Mouse (Mus musculus) limb, embryonic 12.5 days (tissue): ENCODE results near the gene Fkbp5. TPM values are rescaled to one million over a fixed set of nuclear protein-coding genes. Genes with fewer than 3 reads are reported as not detected.

Experiments
- ATAC-seq: fragments of 200-750 bp; cut with Nextera tagmentation; 2 replicates; pipeline ENCODE4 v1.8.0; 2017; ENCODE audit warnings: low read depth, moderate TSS enrichment; ENCODE audit not compliant: insufficient number of reproducible peaks, insufficient read depth, low FRiP score, low TSS enrichment
- H3K27ac ChIP-seq: fragments of 300-500 bp; sonication (generic); 2 replicates; pipeline ENCODE4 v1.5.1; 2016; ENCODE audit warnings: mild to moderate bottlenecking, moderate library complexity
- H3K27me3 ChIP-seq: fragments of 300-500 bp; sonication (generic); 2 replicates; pipeline ENCODE4 v1.6.1; 2016; ENCODE audit warnings: mild to moderate bottlenecking, moderate library complexity
- H3K36me3 ChIP-seq: fragments of 300-500 bp; sonication (generic); 2 replicates; pipeline ENCODE4 v1.6.1; 2016; ENCODE audit warnings: mild to moderate bottlenecking, moderate library complexity
- H3K4me1 ChIP-seq: fragments of 300-500 bp; sonication (generic); replicated peaks from 2 replicates; pipeline ENCODE4 v1.6.1; 2016
- H3K4me2 ChIP-seq: fragments of 300-500 bp; sonication (generic); 2 replicates; pipeline ENCODE4 v1.6.1; 2016; ENCODE audit warnings: mild to moderate bottlenecking, moderate library complexity
- H3K4me3 ChIP-seq: fragments of 300-500 bp; sonication (generic); replicated peaks from 2 replicates; pipeline ENCODE4 v1.5.1; 2016; ENCODE audit warnings: mild to moderate bottlenecking
- H3K9ac ChIP-seq: fragments of 300-500 bp; sonication (generic); replicated peaks from 2 replicates; pipeline ENCODE4 v1.6.1; 2016; ENCODE audit warnings: mild to moderate bottlenecking, moderate library complexity
- H3K9me3 ChIP-seq: fragments of 300-500 bp; sonication (generic); 2 replicates; pipeline ENCODE4 v1.6.1; 2016; ENCODE audit warnings: mild to moderate bottlenecking, moderate library complexity
- WGBS: fragments of 180-500 bp; shearing (Covaris S2); methylation state at CpG from one replicate; pipeline ENCODE4 v1.1.7; 2016; 5-methylcytosine and 5-hydroxymethylcytosine counted together
- microRNA-seq: library from miRNA; unstranded; fragments of <30 nt; microRNA quantifications from one replicate; pipeline ENCODE4, GENCODE M21; 2017
- polyA plus RNA-seq: library from polyadenylated mRNA; unstranded; fragments of >200 nt; fragmentation: Nextera tagmentation; extraction: Ambion mirVana; gene quantifications from 2 replicates; pipeline ENCODE4 v1.2.1, GENCODE M21; 2016

The Fkbp5 gene
- polyA plus RNA-seq, 1 experiment from 2014 or later = 42.4 TPM

DNA sequence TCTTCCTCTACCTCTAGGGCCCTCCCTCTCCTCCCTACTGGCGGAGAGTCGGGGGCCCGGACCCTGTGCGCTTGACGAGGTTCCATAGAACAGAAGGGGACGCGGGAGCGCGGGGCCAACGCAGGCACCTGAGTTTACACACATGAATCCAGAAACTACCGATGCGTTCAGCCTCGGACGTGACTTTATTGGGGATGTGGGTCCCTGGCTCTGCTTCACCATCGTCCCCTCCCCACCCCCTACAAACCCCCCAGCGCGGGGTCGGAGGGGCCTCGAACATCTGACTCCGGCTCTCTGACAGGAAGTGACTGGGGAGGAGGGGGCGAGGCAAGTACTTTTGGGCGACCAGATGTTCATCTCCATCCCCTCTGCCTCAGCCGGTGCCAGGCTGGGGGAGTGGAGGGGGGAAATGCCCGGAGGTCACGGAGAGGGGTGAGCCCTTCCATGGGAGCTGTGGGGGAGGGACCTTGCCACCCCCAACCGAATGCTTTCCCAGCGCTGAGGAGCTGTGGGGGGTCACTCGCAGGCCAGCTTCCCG, 165.9 kb downstream of the Fkbp5 start:
- peak overlapping the region; percentile 91 for H3K4me2 ChIP-seq
- H3K9ac ChIP-seq = peak overlapping the region; percentile 97
- peaks cover 43% of the 10 kb centered on the region for H3K4me1 ChIP-seq
- H3K27ac ChIP-seq = peak overlapping the region; percentile 99
- H3K36me3 ChIP-seq = no peaks in the 10 kb centered on the region
- ATAC-seq = peak; percentile 6
- no peaks in the 10 kb centered on the region for H3K9me3 ChIP-seq
- 2% methylated on average over 29 of the region's 29 CpGs for WGBS
- peak overlapping the region; percentile 93 for H3K4me3 ChIP-seq
- H3K27me3 ChIP-seq = no peaks in the 10 kb centered on the region; the same call in 1 of the 2 replicates

DNA sequence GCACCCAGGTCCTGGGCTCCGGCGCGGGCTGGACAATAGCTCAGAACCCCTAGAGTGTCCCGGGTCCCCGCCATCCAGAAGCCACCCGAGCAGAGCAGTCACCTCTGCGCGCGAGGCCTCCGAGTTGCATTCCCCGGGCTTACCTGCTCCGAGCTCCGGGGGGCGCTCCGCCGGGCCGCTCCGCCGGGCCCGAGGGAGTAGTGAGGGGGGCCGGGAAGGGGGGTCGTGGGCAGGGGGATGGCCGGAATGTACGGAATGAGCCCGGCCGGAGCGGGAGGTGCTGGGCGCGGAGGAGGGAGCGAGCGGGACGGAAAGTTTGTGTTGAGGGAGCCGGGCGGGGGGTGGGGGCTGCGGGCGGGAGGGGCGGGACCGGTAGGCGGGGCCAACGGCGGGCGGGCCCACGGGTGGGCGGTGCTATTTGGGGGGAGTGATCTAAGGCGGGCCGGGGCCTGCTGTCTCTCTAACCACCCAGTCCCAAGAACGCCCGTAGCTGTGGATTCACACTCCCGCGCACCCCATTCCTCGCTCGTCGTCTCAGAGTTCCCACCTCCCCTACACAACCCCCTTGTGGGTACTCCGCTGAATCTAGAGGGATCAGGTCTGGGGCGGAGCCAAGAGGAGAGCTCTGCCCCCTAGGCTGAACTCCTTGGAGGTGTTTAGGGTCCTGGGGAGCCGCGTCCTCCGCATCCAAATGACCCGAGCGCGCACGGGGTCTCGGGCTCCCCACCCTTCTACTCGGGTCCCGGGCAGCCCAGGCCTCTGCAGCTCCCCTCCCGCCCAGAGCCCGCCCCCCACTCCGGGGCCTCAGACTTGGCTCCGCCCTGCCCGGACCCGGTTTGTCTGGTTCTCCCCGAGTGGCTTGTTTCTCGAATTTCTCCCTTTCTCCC, 166.6 kb downstream of the Fkbp5 start, which contains the start of gene Tead3:
Gene Tead3, minus strand, starts transcription at position 352 of the 887 bp plus-strand sequence.
- H3K4me1 ChIP-seq = peaks cover 50% of the 10 kb centered on the region
- H3K27ac ChIP-seq = peak within 1 kb of the TSS; percentile 99
- peak within 1 kb of the TSS; percentile 91 for H3K4me2 ChIP-seq
- no peaks in the 10 kb centered on the region for H3K36me3 ChIP-seq
- WGBS = under 1% methylated on average over 67 of the region's 73 CpGs
- H3K9me3 ChIP-seq = no peaks in the 10 kb centered on the region
- H3K9ac ChIP-seq = peak within 1 kb of the TSS; percentile 97
- ATAC-seq = peak; percentile 84
- peak within 1 kb of the TSS; percentile 93 for H3K4me3 ChIP-seq
- no peaks in the 10 kb centered on the region; the same call in 1 of the 2 replicates for H3K27me3 ChIP-seq

GRCm38 (mm10) chr17:28349901-28350465, 167.3 kb downstream of the Fkbp5 start:
- under 1% methylated on average over 51 of the region's 54 CpGs for WGBS
- Histone ChIP-seq H3K4me2 (peak overlapping the region; percentile 91), H3K9me3 (no peaks in the 10 kb centered on the region), H3K36me3 (no peaks in the 10 kb centered on the region), H3K9ac (peak overlapping the region; percentile 97), H3K27me3 (no peaks in the 10 kb centered on the region; the same call in 1 of the 2 replicates), H3K27ac (peak overlapping the region; percentile 99), H3K4me3 (peak overlapping the region; percentile 93), H3K4me1 (peaks cover 57% of the 10 kb centered on the region)
- ATAC-seq = peak; percentile 6; the same call in 1 of the 2 replicates

GRCm38 (mm10) chr17:28349264-28349880, 168.0 kb downstream of the Fkbp5 start:
- Histone ChIP-seq H3K4me3 (peak overlapping the region; percentile 93), H3K9me3 (no peaks in the 10 kb centered on the region), H3K4me2 (peak overlapping the region; percentile 91), H3K27ac (peak overlapping the region; percentile 99), H3K9ac (peak overlapping the region; percentile 97), H3K4me1 (peaks cover 63% of the 10 kb centered on the region), H3K27me3 (no peaks in the 10 kb centered on the region; the same call in 1 of the 2 replicates), H3K36me3 (no peaks in the 10 kb centered on the region)
- 6% methylated on average over 12 of the region's 13 CpGs for WGBS
- ATAC-seq = no peak

Small RNAs within 50 kb of the gene (microRNA-seq; reads per million reads assigned to microRNA genes)
- not detected for gene Gm25195
- not detected for gene Mir6969

Other genes starting within 250 kb of the Fkbp5 start
- gene Fance, start 204.0 kb downstream of the Fkbp5 start, polyA plus RNA-seq = 36.5 and 44.5 TPM in 2 replicates
- 535 and 537 TPM in 2 replicates for gene Rpl10a, start 189.1 kb downstream of the Fkbp5 start, polyA plus RNA-seq
- gene Tead3, start 166.7 kb downstream of the Fkbp5 start, polyA plus RNA-seq = 11.3 and 13.2 TPM in 2 replicates
- gene Tulp1, start 152.3 kb downstream of the Fkbp5 start, polyA plus RNA-seq = 6.3 and 8.6 TPM in 2 replicates
- gene Armc12, start 13.3 kb upstream of the Fkbp5 start, polyA plus RNA-seq = not detected in 2 replicates
- not detected in 2 replicates for gene Clpsl2, start 31.9 kb upstream of the Fkbp5 start, polyA plus RNA-seq
- gene Clps, start 43.2 kb upstream of the Fkbp5 start, polyA plus RNA-seq = not detected in 2 replicates
- gene Lhfpl5, start 58.1 kb upstream of the Fkbp5 start, polyA plus RNA-seq = 0.46 and 0.89 TPM in 2 replicates
- gene Srpk1, start 105.2 kb upstream of the Fkbp5 start, polyA plus RNA-seq = 102 and 108 TPM in 2 replicates
- gene Slc26a8, start 172.7 kb upstream of the Fkbp5 start, polyA plus RNA-seq = 0.78 and 0.79 TPM in 2 replicates
- gene Mapk14, start 173.8 kb upstream of the Fkbp5 start, polyA plus RNA-seq = 48.9 and 50.8 TPM in 2 replicates
- 4.0 and 4.3 TPM in 2 replicates for gene AC170998.1, start 208.6 kb upstream of the Fkbp5 start, polyA plus RNA-seq